Mouse (Mus musculus) large intestine, adult 2 months (tissue): ENCODE results near the gene Hoxb2. TPM values are rescaled to one million over a fixed set of nuclear protein-coding genes. Genes with fewer than 3 reads are reported as not detected.

Experiments
- DNase-seq: peaks from one replicate; pipeline ENCODE4 v3.0.0-alpha.2; 2012; ENCODE audit warnings: low read depth, low spot score
- WGBS: fragments of 180-500 bp; shearing (Covaris S2); methylation state at CpG from one replicate; pipeline ENCODE4 v1.1.7; 2018; 5-methylcytosine and 5-hydroxymethylcytosine counted together
- polyA plus RNA-seq: library from polyadenylated mRNA; depleted of rRNA; stranded (reverse); fragments of >200 nt; gene quantifications from 2 replicates; pipeline ENCODE4 v1.2.3, GENCODE M21; 2012

Hoxb2 gene
- polyA plus RNA-seq, 1 experiment, result 3.8 TPM

- DNase-seq, result no peak
- 17% methylated on average over 34 of the region's 34 CpGs for WGBS
Measured at GRCm38 (mm10) chr11:96314671-96315343, 35.5 kb upstream of the Hoxb2 start.

- 48% methylated on average over 5 of the region's 5 CpGs for WGBS
- DNase-seq, result no peak
Measured at GRCm38 (mm10) chr11:96315344-96315681, 35.0 kb upstream of the Hoxb2 start.

- no peak for DNase-seq
- WGBS, result 29% methylated on average over 18 of the region's 18 CpGs
Measured at GRCm38 (mm10) chr11:96316696-96317607, 33.4 kb upstream of the Hoxb2 start.

- WGBS, result 27% methylated on average over 28 of the region's 28 CpGs
- DNase-seq, result no peak
Measured at GRCm38 (mm10) chr11:96317608-96318367, 32.5 kb upstream of the Hoxb2 start, which contains the start of gene Hoxb4. Gene Hoxb4 (plus strand): TSS chr11:96318267.

- 2% methylated on average over 45 of the region's 45 CpGs for WGBS
- no peak for DNase-seq
Measured at GRCm38 (mm10) chr11:96318368-96319070, 31.8 kb upstream of the Hoxb2 start.

GRCm38 (mm10) chr11:96319071-96319902 is 31.0 kb upstream of the Hoxb2 start:
- under 1% methylated on average over 34 of the region's 34 CpGs for WGBS
- peak; percentile 48 for DNase-seq

- DNase-seq, result no peak
- WGBS, result 2% methylated on average over 29 of the region's 29 CpGs
Measured at GRCm38 (mm10) chr11:96319910-96320309, 30.4 kb upstream of the Hoxb2 start.

- no peak for DNase-seq
Measured at GRCm38 (mm10) chr11:96320688-96321087, 29.6 kb upstream of the Hoxb2 start.

GRCm38 (mm10) chr11:96321846-96322245 is 28.5 kb upstream of the Hoxb2 start:
- 26% methylated on average over 5 of the region's 5 CpGs for WGBS
- no peak for DNase-seq

More at GRCm38 (mm10) chr11:96320688-96321087, 29.6 kb upstream of the Hoxb2 start:
- 45% methylated on average over 17 of the region's 17 CpGs for WGBS

- WGBS, result 67% methylated on average over 6 of the region's 6 CpGs
- no peak for DNase-seq
Measured at GRCm38 (mm10) chr11:96322738-96323137, 27.6 kb upstream of the Hoxb2 start.

- 73% methylated on average over 10 of the region's 10 CpGs for WGBS
- DNase-seq, result no peak
Measured at GRCm38 (mm10) chr11:96323154-96323553, 27.2 kb upstream of the Hoxb2 start, which contains the start of gene Hoxb3. Gene Hoxb3 (plus strand): TSS chr11:96323326.

GRCm38 (mm10) chr11:96324125-96324524 is 26.2 kb upstream of the Hoxb2 start:
- no peak for DNase-seq
- 50% methylated on average over 5 of the region's 5 CpGs for WGBS

- WGBS, result 76% methylated on average over 8 of the region's 8 CpGs
Measured at GRCm38 (mm10) chr11:96324965-96325364, 25.4 kb upstream of the Hoxb2 start.

GRCm38 (mm10) chr11:96325747-96326212 is 24.5 kb upstream of the Hoxb2 start:
- WGBS, result 49% methylated on average over 22 of the region's 22 CpGs
- DNase-seq, result no peak

More at GRCm38 (mm10) chr11:96324965-96325364, 25.4 kb upstream of the Hoxb2 start:
- DNase-seq, result no peak

- WGBS, result 64% methylated on average over 12 of the region's 12 CpGs
- no peak for DNase-seq
Measured at GRCm38 (mm10) chr11:96326705-96327104, 23.6 kb upstream of the Hoxb2 start.

- no peak for DNase-seq
- WGBS, result 65% methylated on average over 7 of the region's 7 CpGs
Measured at GRCm38 (mm10) chr11:96327122-96327521, 23.2 kb upstream of the Hoxb2 start.

- no peak for DNase-seq
- WGBS, result 64% methylated on average over 5 of the region's 5 CpGs
Measured at GRCm38 (mm10) chr11:96327750-96328149, 22.6 kb upstream of the Hoxb2 start.

GRCm38 (mm10) chr11:96328605-96329004 is 21.7 kb upstream of the Hoxb2 start:
- DNase-seq, result no peak
- WGBS, result 62% methylated on average over 8 of the region's 8 CpGs
